Mouse (Mus musculus): ENCODE results near the gene Eid2. TPM values are rescaled to one million over a fixed set of nuclear protein-coding genes. Genes with fewer than 3 reads are reported as not detected.
"Not testable (repeated sequence)": the region's sequence is repeated elsewhere in the genome, so short reads cannot be mapped to it uniquely, and the experiment has no call there.

Gene Eid2
- 4.5 and 4.8 TPM in 2 replicates for polyA plus RNA-seq (2015; fragmentation: Nextera tagmentation; extraction: Ambion mirVana)

DNA sequence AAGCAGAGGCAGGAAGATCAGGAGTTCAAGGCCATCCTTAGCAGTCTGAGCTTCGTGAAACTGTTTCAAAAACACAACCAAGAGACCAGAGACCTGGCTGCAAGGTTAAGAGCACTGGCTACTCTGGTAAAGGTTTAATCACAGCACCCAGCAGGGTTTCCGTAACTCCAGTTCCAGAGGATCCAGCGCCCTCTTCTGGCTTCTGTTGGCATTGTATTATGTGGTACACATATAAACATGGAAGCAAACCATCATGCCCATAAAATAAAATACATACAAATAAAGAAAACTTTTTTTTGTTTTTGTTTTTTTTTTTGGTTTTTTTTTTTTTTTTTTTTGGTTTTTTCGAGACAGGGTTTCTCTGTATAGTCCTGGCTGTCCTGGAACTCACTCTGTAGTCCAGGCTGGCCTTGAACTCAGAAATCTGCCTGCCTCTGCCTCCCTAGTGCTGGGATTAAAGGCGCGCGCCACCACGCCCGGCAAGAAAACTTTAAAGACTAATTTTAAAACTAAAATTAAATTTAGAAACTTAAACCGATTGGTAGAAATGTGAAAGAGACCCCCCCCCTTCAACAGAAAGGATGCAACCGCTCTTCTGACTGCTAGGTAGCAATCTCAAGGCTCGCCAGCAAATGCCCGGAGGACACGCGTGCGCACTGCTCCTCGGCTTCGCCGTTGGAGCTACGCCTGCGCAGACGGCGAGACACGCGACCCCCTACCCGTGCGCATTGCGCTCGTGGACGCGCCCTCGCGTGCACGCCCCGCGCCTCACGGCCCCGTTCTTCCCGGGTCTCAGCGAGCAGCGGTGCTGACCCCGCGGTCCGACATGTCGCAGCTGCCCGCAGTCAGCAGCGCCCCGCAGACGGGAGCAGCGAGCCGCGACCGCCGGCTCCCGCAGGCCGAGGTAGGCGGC lies at the start of gene Eid2:
Gene Eid2 (plus strand): TSS at position 753 of the 913 bp plus-strand sequence.
- TF ChIP-seq EP300 (optimal IDR thresholded peaks at IDR 0.05) (no peak), CTCF (IDR thresholded peaks at IDR 0.05; ENCODE audit: low read depth) (peak; percentile 38; the same call in 1 of the 2 replicates)
- H3K36me3 ChIP-seq (ENCODE audit: control insufficient read depth, insufficient read depth, low read length) = no peaks in the 10 kb centered on the region
- peak within 1 kb of the TSS; percentile 72 for H3K4me3 ChIP-seq (ENCODE audit: low read depth, low read length)
- no peaks in the 10 kb centered on the region for H3K4me1 ChIP-seq (replicated peaks; ENCODE audit: control insufficient read depth, insufficient read depth)
- H3K9ac ChIP-seq (ENCODE audit: low read length) = peak within 1 kb of the TSS; percentile 90
- ATAC-seq (ENCODE audit: low FRiP score, low TSS enrichment) (peak; percentile 78), DNase-seq (ENCODE audit: low spot score) (peak; percentile 75)
- 10% methylated on average over 41 of the region's 57 CpGs for WGBS
- H3K9me3 ChIP-seq (ENCODE audit: control insufficient read depth, low read length) = no peaks in the 10 kb centered on the region
- H3K27me3 ChIP-seq (ENCODE audit: control insufficient read depth, insufficient read depth, low read length) = no peaks in the 10 kb centered on the region
- H3K27ac ChIP-seq (replicated peaks) = peak within 1 kb of the TSS; percentile 86
- peak within 1 kb of the TSS; percentile 71 for H3K4me2 ChIP-seq (replicated peaks; ENCODE audit: low read depth)

DNA sequence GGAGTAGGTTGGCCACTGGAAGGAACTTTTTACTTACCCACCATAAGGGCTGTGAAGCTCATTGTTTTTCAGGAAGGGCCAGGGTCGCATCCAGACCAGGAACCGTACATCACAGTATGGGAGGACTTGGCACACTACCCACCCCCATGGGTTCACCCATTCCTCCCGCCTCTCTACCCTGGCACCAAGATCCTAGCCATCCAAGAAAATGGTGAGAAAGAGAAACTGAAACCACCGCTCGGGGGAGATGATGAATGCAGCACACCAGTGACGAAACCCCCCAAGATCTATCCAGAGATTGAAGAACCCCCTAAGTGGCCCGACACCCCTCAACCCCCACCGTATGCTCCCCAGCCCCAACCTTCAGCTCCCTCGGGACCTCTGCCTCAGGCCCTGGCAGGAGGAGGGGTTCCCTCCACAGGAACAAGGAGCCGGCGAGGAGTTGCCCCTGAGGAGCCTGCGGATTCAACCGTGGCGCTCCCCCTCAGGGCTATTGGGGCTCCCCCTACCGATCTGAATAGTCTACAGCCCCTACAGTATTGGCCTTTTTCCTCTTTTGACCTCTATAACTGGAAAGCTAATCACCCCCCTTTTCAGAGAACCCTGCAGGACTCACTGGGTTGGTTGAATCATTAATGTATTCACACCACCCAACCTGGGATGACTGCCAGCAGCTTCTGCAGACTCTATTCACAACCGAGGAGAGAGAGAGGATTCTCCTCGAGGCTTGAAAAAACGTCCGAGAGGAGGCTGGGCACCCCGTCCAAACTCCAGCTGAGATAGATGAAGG lies 48.5 kb upstream of the Eid2 start:
- H3K36me3 ChIP-seq (ENCODE audit: control insufficient read depth, insufficient read depth, low read length); H3K9ac ChIP-seq (ENCODE audit: low read length); H3K9me3 ChIP-seq (ENCODE audit: control insufficient read depth, low read length); H3K4me1 ChIP-seq (replicated peaks; ENCODE audit: control insufficient read depth, insufficient read depth); DNase-seq (ENCODE audit: low spot score); H3K27ac ChIP-seq (replicated peaks); H3K4me3 ChIP-seq (ENCODE audit: low read depth, low read length); ATAC-seq (ENCODE audit: low FRiP score, low TSS enrichment); H3K27me3 ChIP-seq (ENCODE audit: control insufficient read depth, insufficient read depth, low read length); H3K4me2 ChIP-seq (replicated peaks; ENCODE audit: low read depth): not testable (repeated sequence)
- WGBS = 87% methylated on average over 20 of the region's 20 CpGs

DNA sequence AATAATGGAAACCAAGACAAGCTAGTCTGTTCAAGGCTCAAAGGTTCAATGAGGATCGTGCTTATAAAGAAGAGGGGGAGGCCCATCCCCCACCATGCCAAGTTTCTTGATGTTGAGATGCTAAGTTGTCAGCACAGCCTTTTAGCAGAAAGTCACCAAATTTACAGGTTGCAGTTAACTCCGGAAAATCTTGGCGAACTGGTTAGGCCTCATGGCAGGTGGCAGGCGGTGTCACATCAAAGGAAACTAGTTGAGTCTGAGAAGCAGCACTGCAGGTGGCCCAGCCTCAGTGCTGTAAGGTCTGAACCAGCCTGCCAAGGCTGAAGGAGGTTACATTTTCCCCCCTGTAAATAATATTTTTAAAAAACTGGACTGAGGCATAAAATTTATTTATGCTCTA lies 40.8 kb upstream of the Eid2 start:
- not testable (repeated sequence) for H3K4me2 ChIP-seq (replicated peaks; ENCODE audit: low read depth); H3K4me1 ChIP-seq (replicated peaks; ENCODE audit: control insufficient read depth, insufficient read depth); ATAC-seq (ENCODE audit: low FRiP score, low TSS enrichment); H3K4me3 ChIP-seq (ENCODE audit: low read depth, low read length); H3K36me3 ChIP-seq (ENCODE audit: control insufficient read depth, insufficient read depth, low read length); H3K27me3 ChIP-seq (ENCODE audit: control insufficient read depth, insufficient read depth, low read length); H3K9ac ChIP-seq (ENCODE audit: low read length); H3K9me3 ChIP-seq (ENCODE audit: control insufficient read depth, low read length); DNase-seq (ENCODE audit: low spot score); H3K27ac ChIP-seq (replicated peaks)
- WGBS = 79% methylated on average over 4 of the region's 4 CpGs

GRCm38 (mm10) chr7:28227421-28227820 lies 40.3 kb upstream of the Eid2 start:
- not testable (repeated sequence) for H3K4me2 ChIP-seq (replicated peaks; ENCODE audit: low read depth); H3K4me1 ChIP-seq (replicated peaks; ENCODE audit: control insufficient read depth, insufficient read depth); H3K9me3 ChIP-seq (ENCODE audit: control insufficient read depth, low read length); ATAC-seq (ENCODE audit: low FRiP score, low TSS enrichment); H3K27me3 ChIP-seq (ENCODE audit: control insufficient read depth, insufficient read depth, low read length); DNase-seq (ENCODE audit: low spot score); H3K4me3 ChIP-seq (ENCODE audit: low read depth, low read length); H3K27ac ChIP-seq (replicated peaks); H3K9ac ChIP-seq (ENCODE audit: low read length); H3K36me3 ChIP-seq (ENCODE audit: control insufficient read depth, insufficient read depth, low read length)
- 81% methylated on average over 4 of the region's 4 CpGs for WGBS

GRCm38 (mm10) chr7:28243943-28244342 lies 23.7 kb upstream of the Eid2 start:
- not testable (repeated sequence) for H3K9me3 ChIP-seq (ENCODE audit: control insufficient read depth, low read length); H3K4me1 ChIP-seq (replicated peaks; ENCODE audit: control insufficient read depth, insufficient read depth); H3K4me3 ChIP-seq (ENCODE audit: low read depth, low read length); DNase-seq (ENCODE audit: low spot score); H3K9ac ChIP-seq (ENCODE audit: low read length); H3K27ac ChIP-seq (replicated peaks); H3K36me3 ChIP-seq (ENCODE audit: control insufficient read depth, insufficient read depth, low read length); H3K4me2 ChIP-seq (replicated peaks; ENCODE audit: low read depth); H3K27me3 ChIP-seq (ENCODE audit: control insufficient read depth, insufficient read depth, low read length); ATAC-seq (ENCODE audit: low FRiP score, low TSS enrichment)
- WGBS = 74% methylated on average over 2 of the region's 2 CpGs

GRCm38 (mm10) chr7:28248957-28249356 lies 18.7 kb upstream of the Eid2 start:
- no peak overlapping the region for H3K4me3 ChIP-seq (ENCODE audit: low read depth, low read length)
- H3K9me3 ChIP-seq (ENCODE audit: control insufficient read depth, low read length) = no peaks in the 10 kb centered on the region
- H3K4me1 ChIP-seq (replicated peaks; ENCODE audit: control insufficient read depth, insufficient read depth) = no peaks in the 10 kb centered on the region
- TF ChIP-seq EP300 (optimal IDR thresholded peaks at IDR 0.05) (no peak), CTCF (IDR thresholded peaks at IDR 0.05; ENCODE audit: low read depth) (no peak)
- no peak overlapping the region for H3K4me2 ChIP-seq (replicated peaks; ENCODE audit: low read depth)
- H3K9ac ChIP-seq (ENCODE audit: low read length) = no peak overlapping the region
- ATAC-seq (ENCODE audit: low FRiP score, low TSS enrichment) = no peak
- H3K27me3 ChIP-seq (ENCODE audit: control insufficient read depth, insufficient read depth, low read length) = no peaks in the 10 kb centered on the region
- no peak overlapping the region for H3K27ac ChIP-seq (replicated peaks)
- 94% methylated on average over 3 of the region's 3 CpGs for WGBS
- H3K36me3 ChIP-seq (ENCODE audit: control insufficient read depth, insufficient read depth, low read length) = no peaks in the 10 kb centered on the region
- no peak for DNase-seq (ENCODE audit: low spot score)
